Mouse (Mus musculus) kidney, embryonic 16.5 days (tissue): Measurements from ENCODE around the gene Grap2. TPM values are rescaled to one million over a fixed set of nuclear protein-coding genes. Genes with fewer than 3 reads are reported as not detected.

Experiments
- ATAC-seq: fragments of 200-750 bp; cut with Nextera tagmentation; 2 replicates; pipeline ENCODE4 v1.8.0; 2017; ENCODE audit warnings: moderate TSS enrichment; ENCODE audit not compliant: low FRiP score, low TSS enrichment
- H3K27ac ChIP-seq: fragments of 300-500 bp; sonication (generic); 2 replicates; pipeline ENCODE4 v1.5.1; 2014; ENCODE audit warnings: low read length
- H3K27me3 ChIP-seq: fragments of 300-500 bp; sonication (generic); 2 replicates; pipeline ENCODE4 v1.6.1; 2014; ENCODE audit warnings: low read length, control low read depth, mixed read lengths; ENCODE audit not compliant: insufficient read depth
- H3K36me3 ChIP-seq: fragments of 300-500 bp; sonication (generic); 2 replicates; pipeline ENCODE4 v1.6.1; 2014; ENCODE audit warnings: low read length, control low read depth, mixed read lengths; ENCODE audit not compliant: insufficient read depth
- H3K4me1 ChIP-seq: fragments of 300-500 bp; sonication (generic); 2 replicates; pipeline ENCODE4 v1.6.1; 2014; ENCODE audit warnings: low read length, control low read depth, mixed read lengths; ENCODE audit not compliant: insufficient read depth
- H3K4me2 ChIP-seq: fragments of 300-500 bp; sonication (generic); replicated peaks from 2 replicates; pipeline ENCODE4 v1.6.1; 2014; ENCODE audit warnings: low read depth, low read length
- H3K4me3 ChIP-seq: fragments of 300-500 bp; sonication (generic); 2 replicates; pipeline ENCODE4 v1.5.1; 2014; ENCODE audit warnings: mild to moderate bottlenecking, low read length
- H3K9ac ChIP-seq: fragments of 300-500 bp; sonication (generic); replicated peaks from 2 replicates; pipeline ENCODE4 v1.6.1; 2014; ENCODE audit warnings: low read length
- H3K9me3 ChIP-seq: fragments of 300-500 bp; sonication (generic); 2 replicates; pipeline ENCODE4 v1.6.1; 2016; ENCODE audit warnings: low read length, control low read depth
- WGBS: fragments of 180-500 bp; shearing (Covaris S2); extraction: QIAGEN DNeasy Blood & Tissue Kit; methylation state at CpG from one replicate; pipeline ENCODE4 v1.1.7; 2014; 5-methylcytosine and 5-hydroxymethylcytosine counted together
- polyA plus RNA-seq: library from polyadenylated mRNA; unstranded; fragments of >200 nt; fragmentation: Nextera tagmentation; extraction: Ambion mirVana; gene quantifications from 2 replicates; pipeline ENCODE4 v1.2.1, GENCODE M21; 2015

Gene Grap2
- polyA plus RNA-seq, 1 experiment from 2014 or later, result 0.81 TPM

DNA sequence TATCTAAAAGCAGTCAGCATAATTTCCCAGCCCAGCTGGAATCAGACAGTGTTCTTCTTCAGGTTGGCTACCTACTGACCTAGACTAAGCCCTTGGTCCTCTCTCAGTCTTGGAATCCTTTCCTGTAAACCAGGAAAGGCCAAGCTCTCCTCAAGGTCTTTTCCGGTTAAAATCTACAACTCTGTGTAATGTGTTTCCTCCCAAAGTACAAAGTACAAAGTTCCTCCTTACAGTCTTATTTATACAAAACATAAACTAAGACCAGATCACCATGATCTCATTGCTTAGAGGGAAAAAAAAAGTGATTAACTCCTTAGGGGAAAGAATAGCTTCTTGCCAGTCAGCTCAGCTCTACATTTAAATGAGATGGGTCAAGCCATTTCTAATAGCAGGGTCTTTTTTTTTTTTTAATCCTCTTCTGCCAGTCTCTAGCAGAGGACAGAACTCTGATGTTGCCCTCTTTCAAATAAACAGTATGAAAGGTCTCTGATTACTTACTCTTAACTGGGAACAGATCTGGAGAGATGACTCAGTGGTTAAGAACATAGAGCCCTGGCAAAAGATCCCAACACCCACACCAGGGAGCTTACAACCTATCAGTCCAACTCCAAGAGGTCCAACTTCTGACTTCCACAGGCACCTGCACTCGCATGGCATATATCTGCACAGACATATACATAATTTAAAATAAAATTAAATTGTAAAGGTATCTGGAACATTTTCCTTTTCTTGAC is 69.5 kb downstream of the Grap2 start:
- Histone ChIP-seq H3K4me1 (peaks cover 6% of the 10 kb centered on the region; the same call in 1 of the 2 replicates), H3K27me3 (no peaks in the 10 kb centered on the region), H3K9me3 (no peaks in the 10 kb centered on the region), H3K9ac (no peak overlapping the region), H3K27ac (no peak overlapping the region), H3K36me3 (no peaks in the 10 kb centered on the region), H3K4me3 (no peak overlapping the region), H3K4me2 (no peak overlapping the region)
- no peak for ATAC-seq
- WGBS, result 86% methylated on average over 2 of the region's 2 CpGs

- Histone ChIP-seq H3K36me3 (no peaks in the 10 kb centered on the region), H3K27ac (no peak overlapping the region), H3K4me3 (no peak overlapping the region), H3K9ac (no peak overlapping the region), H3K4me1 (no peaks in the 10 kb centered on the region), H3K4me2 (no peak overlapping the region), H3K9me3 (no peaks in the 10 kb centered on the region), H3K27me3 (no peaks in the 10 kb centered on the region)
- no peak for ATAC-seq
- WGBS, result 86% methylated on average over 17 of the region's 17 CpGs
These were observed 72.8 kb downstream of the Grap2 start for GRCm38 (mm10) chr15:80645006-80645797.

- Histone ChIP-seq H3K9me3 (no peaks in the 10 kb centered on the region), H3K4me1 (no peaks in the 10 kb centered on the region), H3K36me3 (no peaks in the 10 kb centered on the region), H3K4me3 (no peak overlapping the region), H3K4me2 (no peak overlapping the region), H3K9ac (no peak overlapping the region), H3K27ac (no peak overlapping the region), H3K27me3 (no peaks in the 10 kb centered on the region)
- 71% methylated on average over 15 of the region's 15 CpGs for WGBS
- no peak for ATAC-seq
These were observed 76.7 kb downstream of the Grap2 start for GRCm38 (mm10) chr15:80648977-80649606.

DNA sequence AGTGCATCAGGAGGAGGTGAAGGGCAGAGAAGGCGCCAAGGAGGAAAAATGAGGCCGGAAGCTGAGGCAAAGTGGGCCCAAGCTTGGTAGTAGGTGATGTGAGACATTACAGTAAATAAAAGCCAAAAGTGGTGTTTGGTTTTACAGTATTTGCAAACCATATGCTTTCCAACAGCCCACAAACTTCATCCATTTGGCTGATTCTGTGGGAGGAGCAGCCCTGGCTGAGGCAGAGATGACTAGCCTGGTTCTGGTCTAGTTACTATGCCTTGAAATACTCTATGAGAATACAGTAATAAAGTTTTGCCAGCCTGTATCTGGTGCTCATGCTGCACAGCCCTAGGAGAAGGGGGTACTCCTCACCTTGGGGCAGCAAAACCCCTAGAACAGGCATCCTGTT is 78.0 kb downstream of the Grap2 start:
- H3K27ac ChIP-seq, result no peak overlapping the region
- no peaks in the 10 kb centered on the region for H3K9me3 ChIP-seq
- no peaks in the 10 kb centered on the region for H3K36me3 ChIP-seq
- no peak overlapping the region for H3K4me3 ChIP-seq
- WGBS, result 85% methylated on average over 2 of the region's 2 CpGs
- no peak overlapping the region for H3K4me2 ChIP-seq
- H3K9ac ChIP-seq, result no peak overlapping the region
- ATAC-seq, result no peak
- no peaks in the 10 kb centered on the region for H3K4me1 ChIP-seq
- no peaks in the 10 kb centered on the region for H3K27me3 ChIP-seq

DNA sequence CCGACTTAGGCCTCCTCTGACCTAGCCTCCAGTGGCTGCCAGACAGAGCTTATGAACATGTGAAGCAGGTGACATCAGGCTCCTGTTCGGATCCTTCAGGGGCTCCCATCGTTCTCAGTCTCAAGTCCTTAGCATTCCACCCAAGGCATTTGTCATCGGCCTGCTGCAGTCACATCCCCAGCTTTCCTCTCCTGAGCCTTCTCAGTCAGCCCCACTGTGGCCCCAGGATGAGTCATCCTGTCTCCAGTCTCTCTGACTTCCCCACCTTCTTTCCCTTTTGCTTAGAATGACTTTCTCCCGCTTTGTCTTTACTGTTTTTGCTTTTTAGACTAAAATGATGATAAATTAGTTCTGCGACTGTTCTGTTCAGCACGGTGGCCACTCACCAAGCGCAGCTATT is 81.5 kb downstream of the Grap2 start:
- no peak for ATAC-seq
- no peak overlapping the region for H3K27ac ChIP-seq
- H3K4me2 ChIP-seq, result no peak overlapping the region
- no peaks in the 10 kb centered on the region for H3K9me3 ChIP-seq
- 66% methylated on average over 8 of the region's 8 CpGs for WGBS
- H3K36me3 ChIP-seq, result no peaks in the 10 kb centered on the region
- H3K4me1 ChIP-seq, result no peaks in the 10 kb centered on the region
- no peaks in the 10 kb centered on the region for H3K27me3 ChIP-seq
- no peak overlapping the region for H3K4me3 ChIP-seq
- no peak overlapping the region for H3K9ac ChIP-seq

DNA sequence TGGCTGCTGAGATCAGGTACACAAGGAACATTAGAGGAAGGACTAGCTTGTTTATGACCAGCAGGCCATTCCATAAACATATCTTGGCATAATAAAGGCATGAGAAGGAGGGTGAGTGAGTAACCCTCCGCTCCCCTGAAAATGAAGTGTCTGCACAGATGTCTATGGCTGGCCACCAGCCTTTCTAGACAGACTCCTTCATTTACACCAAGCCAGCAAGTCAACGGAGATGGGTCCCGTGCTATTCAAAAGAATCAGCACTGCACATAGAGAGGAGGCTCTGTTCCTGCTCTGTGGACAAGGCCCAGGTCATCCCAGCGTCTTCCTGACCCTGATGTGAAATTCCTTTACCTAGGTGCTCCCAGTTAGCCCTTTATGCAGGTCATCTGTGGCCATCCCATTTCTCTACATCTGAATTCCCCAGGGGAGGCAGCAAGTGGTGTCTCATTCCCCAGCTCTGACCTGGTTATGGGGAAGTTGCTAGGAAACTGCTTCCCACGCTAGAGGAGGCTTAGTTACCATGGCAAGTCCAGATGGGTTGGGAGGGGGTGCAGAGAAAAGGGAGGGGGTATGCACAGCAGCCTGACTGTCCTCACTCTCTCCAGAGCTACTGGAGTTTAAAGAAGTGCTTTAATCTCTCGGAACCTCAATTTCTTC is 86.5 kb downstream of the Grap2 start:
- H3K27me3 ChIP-seq, result no peaks in the 10 kb centered on the region
- WGBS, result 68% methylated on average over 6 of the region's 6 CpGs
- H3K36me3 ChIP-seq, result no peaks in the 10 kb centered on the region
- no peak overlapping the region for H3K4me3 ChIP-seq
- H3K27ac ChIP-seq, result no peak overlapping the region
- no peaks in the 10 kb centered on the region for H3K9me3 ChIP-seq
- H3K9ac ChIP-seq, result no peak overlapping the region
- ATAC-seq, result no peak
- no peaks in the 10 kb centered on the region for H3K4me1 ChIP-seq
- H3K4me2 ChIP-seq, result no peak overlapping the region

GRCm38 (mm10) chr15:80660963-80661362 is 88.6 kb downstream of the Grap2 start:
- WGBS, result 72% methylated on average over 4 of the region's 4 CpGs
- no peaks in the 10 kb centered on the region for H3K4me1 ChIP-seq
- no peak overlapping the region for H3K27ac ChIP-seq
- H3K36me3 ChIP-seq, result no peaks in the 10 kb centered on the region
- no peaks in the 10 kb centered on the region for H3K9me3 ChIP-seq
- no peak overlapping the region for H3K9ac ChIP-seq
- no peak overlapping the region for H3K4me3 ChIP-seq
- H3K4me2 ChIP-seq, result no peak overlapping the region
- no peak for ATAC-seq
- no peaks in the 10 kb centered on the region for H3K27me3 ChIP-seq

DNA sequence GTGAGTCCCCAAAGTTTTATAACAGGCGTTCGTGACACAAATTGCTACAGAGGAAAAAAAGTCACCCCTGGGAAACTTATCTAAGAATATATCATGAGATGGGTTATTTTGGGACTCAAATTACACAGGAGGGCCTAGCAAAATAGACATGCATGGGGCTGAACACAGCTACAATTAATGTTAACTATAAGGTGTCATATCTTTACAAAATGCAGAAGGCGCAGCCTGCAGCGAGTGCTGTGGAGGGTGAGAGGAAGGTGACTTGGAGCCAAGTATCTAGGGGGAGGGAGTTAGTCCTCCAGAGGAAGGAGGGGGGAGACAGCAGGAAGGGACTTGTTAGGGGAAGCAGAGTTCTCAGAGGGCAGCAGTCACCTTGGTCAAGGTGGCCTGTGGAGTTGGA is 92.0 kb downstream of the Grap2 start:
- H3K4me1 ChIP-seq, result no peaks in the 10 kb centered on the region
- no peak for ATAC-seq
- H3K36me3 ChIP-seq, result no peaks in the 10 kb centered on the region
- 58% methylated on average over 4 of the region's 4 CpGs for WGBS
- no peak overlapping the region for H3K4me2 ChIP-seq
- no peaks in the 10 kb centered on the region for H3K9me3 ChIP-seq
- no peak overlapping the region for H3K4me3 ChIP-seq
- H3K9ac ChIP-seq, result no peak overlapping the region
- no peak overlapping the region for H3K27ac ChIP-seq
- H3K27me3 ChIP-seq, result no peaks in the 10 kb centered on the region

- ATAC-seq, result peak; percentile 83
- H3K9ac ChIP-seq, result peak within 1 kb of the TSS; percentile 64
- H3K27ac ChIP-seq, result no peak within 1 kb of the TSS
- peak within 1 kb of the TSS; percentile 48 for H3K4me3 ChIP-seq
- no peaks in the 10 kb centered on the region for H3K9me3 ChIP-seq
- peaks cover 11% of the 10 kb centered on the region for H3K4me1 ChIP-seq
- H3K36me3 ChIP-seq, result no peaks in the 10 kb centered on the region
- H3K4me2 ChIP-seq, result peak within 1 kb of the TSS; percentile 71
- WGBS, result 6% methylated on average over 71 of the region's 85 CpGs
- peaks cover 35% of the 10 kb centered on the region for H3K27me3 ChIP-seq
These were observed 99.2 kb downstream of the Grap2 start, which contains the start of gene Fam83f for GRCm38 (mm10) chr15:80671295-80672252. TSS of gene Fam83f (plus strand) at chr15:80671847.
